Mouse (Mus musculus): Measurements from ENCODE around the gene Epb41l1. TPM values are rescaled to one million over a fixed set of nuclear protein-coding genes. Genes with fewer than 3 reads are reported as not detected.

Gene Epb41l1
- polyA plus RNA-seq, 1 experiment from 2014 or later, result 2.1 TPM

DNA sequence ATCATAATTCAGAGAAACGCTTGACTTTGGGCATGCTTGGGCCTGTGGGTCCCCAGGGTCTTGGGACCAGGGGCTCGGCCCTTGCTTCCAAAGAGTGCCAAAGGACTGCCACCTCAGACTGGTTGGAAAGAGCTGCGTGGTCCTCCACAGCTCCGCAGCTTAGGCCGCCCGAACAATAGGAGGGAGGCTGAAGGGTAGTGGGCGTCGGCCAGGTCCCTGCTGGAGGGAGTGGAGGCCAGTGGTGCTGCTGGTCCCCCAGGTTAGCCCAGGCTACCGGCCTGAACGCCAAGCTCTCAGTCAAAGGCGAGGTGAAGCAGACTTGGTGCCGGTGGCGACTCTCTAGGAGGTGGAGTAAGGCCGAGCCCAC is 399 bp upstream of the Epb41l1 start:
- no peak overlapping the region for H3K27ac ChIP-seq (ENCODE audit: low read length)
- ATAC-seq (ENCODE audit: low read depth), result no peak; the same call in none of the 2 replicates
- H3K9me3 ChIP-seq (ENCODE audit: control insufficient read depth, low read length), result no peaks in the 10 kb centered on the region
- H3K4me2 ChIP-seq (ENCODE audit: low read depth, low read length), result peak overlapping the region; percentile 97
- 18% methylated on average over 14 of the region's 14 CpGs for WGBS
- no peaks in the 10 kb centered on the region for H3K36me3 ChIP-seq (ENCODE audit: control insufficient read depth, insufficient read depth, low read length)
- H3K4me1 ChIP-seq (replicated peaks; ENCODE audit: control insufficient read depth, insufficient read depth, low read length), result peaks cover 16% of the 10 kb centered on the region; the same call in 1 of the 2 replicates
- H3K9ac ChIP-seq (ENCODE audit: low read length), result peak overlapping the region; percentile 71
- peak overlapping the region; percentile 63 for H3K4me3 ChIP-seq (ENCODE audit: low read length)
- peaks cover 26% of the 10 kb centered on the region for H3K27me3 ChIP-seq (ENCODE audit: control insufficient read depth, insufficient read depth, low read depth, low read length)

DNA sequence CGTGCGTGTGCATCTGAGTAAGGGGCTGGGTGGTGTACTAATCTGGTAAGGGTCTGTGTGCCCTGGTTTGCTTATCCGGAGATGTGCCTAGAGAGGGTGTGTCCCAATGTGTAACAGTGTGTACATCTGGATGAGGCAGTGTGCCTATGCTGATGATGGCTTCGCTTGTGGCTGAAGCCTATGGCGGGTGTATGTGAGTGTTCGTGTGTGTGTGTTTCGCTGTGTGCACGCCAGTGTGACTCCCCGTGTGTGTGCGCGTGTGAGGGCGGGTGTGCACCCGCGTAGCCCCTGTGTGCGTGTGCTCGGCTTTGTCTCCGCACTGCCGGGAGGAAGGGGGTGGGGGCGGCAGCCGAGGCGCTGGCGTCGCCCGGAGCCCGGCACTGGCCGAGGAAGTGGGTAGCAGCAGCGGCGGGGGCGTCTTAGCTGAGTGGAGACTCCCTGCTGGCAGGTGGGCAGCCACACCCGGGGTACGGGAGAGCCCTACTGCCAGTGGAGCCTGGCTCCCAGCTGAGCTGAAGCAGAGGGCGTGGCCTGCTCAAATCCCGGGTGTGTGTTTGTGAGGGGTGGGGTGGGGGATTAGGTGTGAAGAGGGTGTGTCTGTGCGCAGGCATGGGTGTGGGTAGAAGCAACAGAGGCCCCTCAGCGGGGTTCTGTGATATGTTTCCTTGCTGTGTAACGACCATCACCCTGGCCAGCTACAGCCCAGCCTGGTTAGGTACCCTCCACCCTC is 837 bp downstream of the Epb41l1 start:
- ATAC-seq (ENCODE audit: low read depth), result peak; percentile 57
- WGBS, result under 1% methylated on average over 36 of the region's 36 CpGs
- H3K9ac ChIP-seq (ENCODE audit: low read length), result peak overlapping the region; percentile 71

DNA sequence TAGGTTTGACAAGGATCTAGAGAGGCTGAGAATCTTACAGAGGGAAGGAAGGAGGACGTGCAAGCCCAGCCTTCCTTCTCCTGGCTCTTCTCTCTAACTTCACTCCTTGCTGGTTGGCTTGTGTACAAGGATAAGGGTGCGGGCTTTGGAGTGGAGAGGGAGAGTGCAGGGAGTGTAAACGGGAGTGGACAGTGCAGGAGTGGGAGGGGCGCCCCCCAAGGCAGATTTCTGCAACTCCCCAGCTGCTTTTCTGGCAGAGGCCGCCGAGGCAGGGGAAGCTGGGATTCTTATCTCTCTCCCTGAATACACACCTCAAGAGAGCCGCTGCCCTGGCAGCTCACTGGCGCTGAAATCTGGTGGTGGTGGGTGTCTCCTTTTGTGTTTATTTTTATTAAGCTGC is 1.9 kb downstream of the Epb41l1 start:
- WGBS, result 0% methylated on average over 8 of the region's 8 CpGs
- Histone ChIP-seq H3K4me1 (replicated peaks; ENCODE audit: control insufficient read depth, insufficient read depth, low read length) (peaks cover 18% of the 10 kb centered on the region; the same call in 1 of the 2 replicates), H3K9me3 (ENCODE audit: control insufficient read depth, low read length) (no peaks in the 10 kb centered on the region), H3K27me3 (ENCODE audit: control insufficient read depth, insufficient read depth, low read depth, low read length) (peaks cover 26% of the 10 kb centered on the region), H3K36me3 (ENCODE audit: control insufficient read depth, insufficient read depth, low read length) (no peaks in the 10 kb centered on the region), H3K4me3 (ENCODE audit: low read length) (no peak overlapping the region; the same call in 1 of the 2 replicates), H3K4me2 (ENCODE audit: low read depth, low read length) (peak overlapping the region; percentile 32), H3K9ac (ENCODE audit: low read length) (0 out of 2 replicates have a peak overlapping the region, but pooled peaks have one; percentile 19), H3K27ac (ENCODE audit: low read length) (peak overlapping the region; percentile 53)
- ATAC-seq (ENCODE audit: low read depth), result peak; percentile 16; the same call in 1 of the 2 replicates

More for the DNA sequence above, 837 bp downstream of the Epb41l1 start:
- H3K27me3 ChIP-seq (ENCODE audit: control insufficient read depth, insufficient read depth, low read depth, low read length), result peaks cover 26% of the 10 kb centered on the region
- no peaks in the 10 kb centered on the region for H3K9me3 ChIP-seq (ENCODE audit: control insufficient read depth, low read length)
- H3K4me1 ChIP-seq (replicated peaks; ENCODE audit: control insufficient read depth, insufficient read depth, low read length), result peaks cover 18% of the 10 kb centered on the region; the same call in 1 of the 2 replicates
- no peaks in the 10 kb centered on the region for H3K36me3 ChIP-seq (ENCODE audit: control insufficient read depth, insufficient read depth, low read length)
- peak overlapping the region; percentile 27 for H3K27ac ChIP-seq (ENCODE audit: low read length)
- H3K4me3 ChIP-seq (ENCODE audit: low read length), result peak overlapping the region; percentile 63
- H3K4me2 ChIP-seq (ENCODE audit: low read depth, low read length), result peak overlapping the region; percentile 97

DNA sequence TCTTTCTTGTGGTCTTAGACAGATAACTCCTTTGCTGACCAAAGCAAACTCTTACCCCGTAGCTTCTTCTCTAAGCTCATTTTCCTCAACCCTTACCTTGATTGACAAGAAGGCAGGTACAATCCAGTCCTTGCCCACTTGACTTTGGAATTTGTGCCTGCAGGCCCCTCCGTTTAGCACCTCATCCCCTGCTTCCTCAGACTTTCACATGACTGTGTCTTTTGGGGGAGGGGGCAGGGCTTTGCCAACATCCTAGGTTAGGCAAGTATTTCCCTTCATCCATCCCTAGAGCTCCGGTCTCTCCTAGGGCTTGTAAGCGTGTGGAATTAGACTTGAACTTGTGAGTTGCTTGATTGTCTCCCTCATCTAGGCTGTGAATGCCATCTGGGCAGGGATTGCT is 3.0 kb downstream of the Epb41l1 start:
- Histone ChIP-seq H3K9me3 (ENCODE audit: control insufficient read depth, low read length) (no peaks in the 10 kb centered on the region), H3K27me3 (ENCODE audit: control insufficient read depth, insufficient read depth, low read depth, low read length) (peaks cover 26% of the 10 kb centered on the region), H3K36me3 (ENCODE audit: control insufficient read depth, insufficient read depth, low read length) (no peaks in the 10 kb centered on the region), H3K9ac (ENCODE audit: low read length) (no peak overlapping the region), H3K4me2 (ENCODE audit: low read depth, low read length) (no peak overlapping the region), H3K27ac (ENCODE audit: low read length) (no peak overlapping the region), H3K4me3 (ENCODE audit: low read length) (no peak overlapping the region), H3K4me1 (replicated peaks; ENCODE audit: control insufficient read depth, insufficient read depth, low read length) (peaks cover 18% of the 10 kb centered on the region; the same call in 1 of the 2 replicates)
- ATAC-seq (ENCODE audit: low read depth), result no peak
- 68% methylated on average over 4 of the region's 4 CpGs for WGBS

DNA sequence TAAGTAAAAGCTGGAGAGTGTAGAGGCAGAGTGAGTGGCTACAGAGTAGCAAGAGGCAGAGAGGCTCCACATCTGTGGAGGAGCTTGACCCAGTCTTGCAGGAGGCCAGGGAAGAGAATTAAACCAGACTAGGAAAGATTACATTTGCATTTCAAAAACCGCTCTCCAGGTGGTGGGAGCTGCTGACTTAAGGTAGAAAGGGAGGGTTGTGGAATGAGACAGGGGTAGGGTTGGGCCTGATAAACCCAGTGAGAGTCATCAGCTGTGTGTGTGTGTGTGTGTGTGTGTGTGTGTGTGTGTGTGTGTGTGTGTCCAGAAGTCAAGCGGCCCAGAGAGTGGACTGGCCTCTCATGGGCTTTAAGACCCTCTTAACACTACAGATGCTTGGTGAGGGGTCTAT is 4.9 kb downstream of the Epb41l1 start:
- Histone ChIP-seq H3K27me3 (ENCODE audit: control insufficient read depth, insufficient read depth, low read depth, low read length) (peaks cover 26% of the 10 kb centered on the region), H3K4me1 (replicated peaks; ENCODE audit: control insufficient read depth, insufficient read depth, low read length) (peaks cover 26% of the 10 kb centered on the region), H3K4me3 (ENCODE audit: low read length) (no peak overlapping the region), H3K9me3 (ENCODE audit: control insufficient read depth, low read length) (no peaks in the 10 kb centered on the region), H3K9ac (ENCODE audit: low read length) (no peak overlapping the region), H3K4me2 (ENCODE audit: low read depth, low read length) (no peak overlapping the region), H3K36me3 (ENCODE audit: control insufficient read depth, insufficient read depth, low read length) (no peaks in the 10 kb centered on the region), H3K27ac (ENCODE audit: low read length) (no peak overlapping the region)
- ATAC-seq (ENCODE audit: low read depth), result no peak
- 44% methylated on average over 2 of the region's 2 CpGs for WGBS

DNA sequence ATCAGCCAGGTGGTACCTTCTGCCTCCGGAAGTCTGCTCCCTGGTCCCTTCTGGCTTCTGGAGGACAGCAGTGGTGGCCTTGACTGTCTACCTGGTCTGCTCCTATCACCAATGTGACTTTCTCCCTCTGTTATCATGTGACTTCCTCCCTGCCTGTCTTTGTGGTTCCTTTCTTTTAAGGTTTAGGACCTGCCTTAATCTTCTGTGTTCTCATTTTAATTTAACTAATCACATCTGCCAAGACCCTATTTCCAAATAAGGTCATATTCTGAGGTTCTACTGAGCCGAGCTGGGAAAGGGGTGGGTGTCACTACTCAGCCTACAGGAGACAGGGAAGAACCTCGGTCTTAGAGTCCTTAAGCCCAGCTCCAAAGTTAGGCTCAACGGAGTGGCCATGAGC is 5.4 kb downstream of the Epb41l1 start:
- peaks cover 26% of the 10 kb centered on the region for H3K4me1 ChIP-seq (replicated peaks; ENCODE audit: control insufficient read depth, insufficient read depth, low read length)
- no peak overlapping the region for H3K9ac ChIP-seq (ENCODE audit: low read length)
- no peak overlapping the region for H3K4me3 ChIP-seq (ENCODE audit: low read length)
- peaks cover 26% of the 10 kb centered on the region for H3K27me3 ChIP-seq (ENCODE audit: control insufficient read depth, insufficient read depth, low read depth, low read length)
- ATAC-seq (ENCODE audit: low read depth), result no peak
- no peak overlapping the region for H3K27ac ChIP-seq (ENCODE audit: low read length)
- H3K9me3 ChIP-seq (ENCODE audit: control insufficient read depth, low read length), result no peaks in the 10 kb centered on the region
- WGBS, result 62% methylated on average over 4 of the region's 4 CpGs
- no peaks in the 10 kb centered on the region for H3K36me3 ChIP-seq (ENCODE audit: control insufficient read depth, insufficient read depth, low read length)
- no peak overlapping the region for H3K4me2 ChIP-seq (ENCODE audit: low read depth, low read length)

DNA sequence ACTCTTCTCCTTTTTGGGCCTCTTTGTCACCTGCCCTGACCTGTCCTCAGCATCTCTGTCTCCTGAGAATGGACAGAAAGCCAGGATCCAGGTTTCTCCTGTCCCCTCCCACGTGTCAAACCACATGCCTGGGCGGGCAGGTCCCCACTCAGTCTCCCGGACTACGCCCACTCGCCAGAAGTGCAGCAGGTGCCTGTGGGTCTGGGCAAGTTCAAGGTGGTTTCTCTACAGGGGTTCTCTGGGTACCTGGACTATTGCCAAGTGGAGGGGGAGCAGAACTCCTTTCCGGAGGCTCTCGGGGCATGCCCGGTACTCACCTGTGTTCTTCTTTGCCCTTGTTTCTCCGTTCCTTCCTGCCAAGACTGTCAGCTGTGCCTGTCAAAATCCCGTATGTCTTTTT is 9.1 kb downstream of the Epb41l1 start:
- H3K27me3 ChIP-seq (ENCODE audit: control insufficient read depth, insufficient read depth, low read depth, low read length), result no peaks in the 10 kb centered on the region
- H3K4me3 ChIP-seq (ENCODE audit: low read length), result no peak overlapping the region
- H3K27ac ChIP-seq (ENCODE audit: low read length), result peak overlapping the region; percentile 64
- WGBS, result 48% methylated on average over 10 of the region's 10 CpGs
- H3K4me1 ChIP-seq (replicated peaks; ENCODE audit: control insufficient read depth, insufficient read depth, low read length), result peaks cover 22% of the 10 kb centered on the region
- H3K4me2 ChIP-seq (ENCODE audit: low read depth, low read length), result no peak overlapping the region
- H3K36me3 ChIP-seq (ENCODE audit: control insufficient read depth, insufficient read depth, low read length), result no peaks in the 10 kb centered on the region
- no peaks in the 10 kb centered on the region for H3K9me3 ChIP-seq (ENCODE audit: control insufficient read depth, low read length)
- H3K9ac ChIP-seq (ENCODE audit: low read length), result peak overlapping the region; percentile 4; the same call in 1 of the 2 replicates
- peak; percentile 57 for ATAC-seq (ENCODE audit: low read depth)

DNA sequence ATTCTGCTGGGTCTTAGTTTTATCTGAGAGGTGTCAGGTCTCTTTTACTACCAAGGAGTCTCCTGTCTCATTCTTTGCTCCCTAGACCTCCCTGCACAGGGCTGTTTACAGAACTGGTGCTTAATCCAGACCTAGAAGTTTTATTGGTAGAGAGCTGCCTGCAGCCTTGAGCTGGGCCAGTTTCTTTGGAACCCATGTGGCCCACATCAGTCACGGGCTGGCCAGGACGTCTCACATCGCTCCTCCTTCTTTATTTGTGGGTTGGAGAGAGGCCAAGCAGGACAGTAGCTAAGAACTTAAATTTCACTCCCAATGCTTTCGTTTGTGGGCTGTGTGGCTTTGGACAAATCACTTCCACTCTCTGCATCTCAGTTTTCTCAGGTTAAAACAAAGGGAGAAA is 9.6 kb downstream of the Epb41l1 start:
- H3K9ac ChIP-seq (ENCODE audit: low read length), result peak overlapping the region; percentile 4; the same call in 1 of the 2 replicates
- 10% methylated on average over 4 of the region's 4 CpGs for WGBS
- no peak overlapping the region for H3K4me2 ChIP-seq (ENCODE audit: low read depth, low read length)
- H3K4me3 ChIP-seq (ENCODE audit: low read length), result no peak overlapping the region
- peak; percentile 18; the same call in 1 of the 2 replicates for ATAC-seq (ENCODE audit: low read depth)
- H3K4me1 ChIP-seq (replicated peaks; ENCODE audit: control insufficient read depth, insufficient read depth, low read length), result peaks cover 21% of the 10 kb centered on the region
- H3K27me3 ChIP-seq (ENCODE audit: control insufficient read depth, insufficient read depth, low read depth, low read length), result no peaks in the 10 kb centered on the region
- no peaks in the 10 kb centered on the region for H3K36me3 ChIP-seq (ENCODE audit: control insufficient read depth, insufficient read depth, low read length)
- no peaks in the 10 kb centered on the region for H3K9me3 ChIP-seq (ENCODE audit: control insufficient read depth, low read length)
- H3K27ac ChIP-seq (ENCODE audit: low read length), result peak overlapping the region; percentile 64

DNA sequence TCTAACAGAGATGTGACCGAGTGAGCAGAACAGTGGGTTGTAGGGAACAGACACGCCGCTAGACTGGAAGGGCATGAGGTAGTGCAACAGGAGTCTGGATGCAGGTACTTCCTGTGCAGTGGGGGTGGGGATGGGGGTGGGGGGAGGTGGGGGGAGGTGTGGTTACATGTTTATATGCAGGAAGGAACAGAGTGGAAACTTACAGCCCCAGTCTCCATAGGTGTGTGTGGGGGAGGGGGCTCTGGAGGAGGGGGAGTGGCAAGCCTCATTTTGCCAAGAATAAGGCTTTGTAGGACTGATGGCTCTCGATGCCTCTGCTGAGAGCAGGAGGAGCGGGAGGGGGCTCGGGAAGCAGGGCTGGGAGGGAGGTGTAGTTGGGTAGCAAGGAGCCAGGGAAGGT is 10.7 kb downstream of the Epb41l1 start:
- H3K36me3 ChIP-seq (ENCODE audit: control insufficient read depth, insufficient read depth, low read length), result no peaks in the 10 kb centered on the region
- no peak overlapping the region for H3K4me2 ChIP-seq (ENCODE audit: low read depth, low read length)
- H3K4me3 ChIP-seq (ENCODE audit: low read length), result no peak overlapping the region
- peaks cover 19% of the 10 kb centered on the region for H3K4me1 ChIP-seq (replicated peaks; ENCODE audit: control insufficient read depth, insufficient read depth, low read length)
- 57% methylated on average over 6 of the region's 6 CpGs for WGBS
- no peaks in the 10 kb centered on the region for H3K27me3 ChIP-seq (ENCODE audit: control insufficient read depth, insufficient read depth, low read depth, low read length)
- no peak for ATAC-seq (ENCODE audit: low read depth)
- H3K9me3 ChIP-seq (ENCODE audit: control insufficient read depth, low read length), result no peaks in the 10 kb centered on the region
- no peak overlapping the region for H3K9ac ChIP-seq (ENCODE audit: low read length)
- H3K27ac ChIP-seq (ENCODE audit: low read length), result no peak overlapping the region
